Mouse (Mus musculus) liver, adult (tissue): ENCODE data around the gene Atp1a2.

ENCODE experiments used
- GATA4 ChIP-seq: IDR thresholded peaks from 2 replicates; pipeline ENCODE4 v1.6.1; 2014; ENCODE audit warnings: mild to moderate bottlenecking, low read length; ENCODE audit not compliant: insufficient replicate concordance

Gene Atp1a2

GRCm38 (mm10) chr1:172328461-172328860 is 30.6 kb upstream of the Atp1a2 start:
- TF ChIP-seq GATA4, result no peak

DNA sequence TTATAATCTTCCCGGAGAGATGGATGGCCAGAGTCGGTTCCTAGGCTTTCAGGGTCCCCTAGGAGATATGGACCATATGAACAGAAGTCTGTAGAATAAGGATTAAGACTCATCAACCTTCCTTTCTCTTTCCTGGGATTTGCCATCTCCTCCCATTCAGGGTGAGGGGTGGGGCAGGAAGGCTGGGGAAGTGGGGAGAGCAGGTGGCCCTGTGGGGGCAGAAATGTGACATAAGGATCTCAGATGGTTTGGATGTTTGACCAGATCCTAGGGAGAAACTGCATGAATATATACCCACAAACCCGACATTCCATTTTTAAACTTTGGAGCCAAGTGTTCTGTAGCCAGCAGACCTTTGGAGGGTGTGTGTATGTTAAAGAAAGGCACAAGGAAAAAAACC is 30.2 kb upstream of the Atp1a2 start:
- no peak for TF ChIP-seq GATA4

DNA sequence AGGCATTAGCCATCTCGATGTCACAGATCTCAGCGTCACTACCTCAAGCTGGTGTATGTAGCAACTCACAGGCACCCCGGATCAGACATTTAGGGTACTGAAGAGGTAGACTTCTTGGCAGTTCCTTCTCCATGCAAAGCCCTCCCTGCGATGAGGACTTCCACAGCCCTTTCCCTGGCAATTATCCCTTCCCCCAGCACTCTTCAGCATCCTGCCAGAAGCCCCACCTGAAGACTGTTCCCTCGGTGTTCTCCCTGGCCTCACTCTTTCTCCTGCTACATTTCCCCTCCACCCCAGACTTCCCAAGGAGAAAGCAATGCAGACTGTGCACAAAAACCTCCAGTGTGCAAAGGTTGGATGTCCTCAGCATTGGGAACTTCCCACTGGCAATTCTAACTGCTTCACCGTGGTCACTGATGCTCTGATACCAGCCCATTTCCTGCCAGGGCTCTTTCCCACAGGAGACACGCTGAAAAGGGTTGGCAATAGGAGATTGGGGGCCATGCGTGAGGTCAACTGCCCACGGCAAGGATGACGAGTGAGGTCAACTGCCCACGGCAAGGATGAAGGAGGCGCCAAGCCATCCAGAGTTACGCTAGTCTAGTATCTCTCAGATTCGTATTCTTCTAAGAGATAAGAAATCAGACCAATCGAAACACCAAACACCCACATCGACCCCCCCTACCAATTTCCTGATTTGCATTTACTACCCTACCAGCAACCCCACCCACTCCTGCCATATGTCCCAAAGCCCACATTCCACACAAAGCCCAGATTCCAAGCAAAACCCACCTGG is 29.5 kb upstream of the Atp1a2 start:
- no peak for TF ChIP-seq GATA4

GRCm38 (mm10) chr1:172326684-172327083 is 28.8 kb upstream of the Atp1a2 start:
- no peak for TF ChIP-seq GATA4

- no peak for TF ChIP-seq GATA4
Observed at GRCm38 (mm10) chr1:172325680-172326535, 28.0 kb upstream of the Atp1a2 start.

- no peak for TF ChIP-seq GATA4
Observed at GRCm38 (mm10) chr1:172324725-172325124, 26.9 kb upstream of the Atp1a2 start.

GRCm38 (mm10) chr1:172323801-172324359 is 26.0 kb upstream of the Atp1a2 start:
- TF ChIP-seq GATA4, result no peak

GRCm38 (mm10) chr1:172323298-172323697 is 25.4 kb upstream of the Atp1a2 start:
- no peak for TF ChIP-seq GATA4

GRCm38 (mm10) chr1:172322725-172323124 is 24.9 kb upstream of the Atp1a2 start:
- TF ChIP-seq GATA4, result no peak

DNA sequence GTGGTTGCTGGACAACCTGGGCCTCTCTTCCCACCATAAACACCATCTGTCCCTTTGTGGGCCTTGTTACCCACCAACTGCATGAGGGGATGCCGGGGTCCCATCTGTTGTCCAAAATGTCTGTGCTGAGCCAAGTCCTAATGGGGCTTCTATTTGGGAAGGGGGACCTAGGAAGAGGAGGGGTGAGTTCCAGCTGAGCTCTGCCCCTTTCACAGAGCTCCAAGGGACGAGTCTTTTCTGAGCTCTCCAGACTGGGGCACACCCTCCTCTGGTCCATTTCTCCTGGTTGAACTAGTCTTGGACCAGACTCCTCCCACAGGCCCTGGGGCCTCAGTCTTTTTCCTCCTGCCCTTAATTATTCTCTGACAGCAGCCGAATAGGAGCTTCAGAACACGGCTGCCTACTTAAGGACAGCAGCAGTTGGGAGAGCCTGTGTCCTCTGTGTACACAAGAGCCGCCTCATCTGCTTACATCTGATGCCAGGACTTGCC is 22.1 kb upstream of the Atp1a2 start:
- no peak for TF ChIP-seq GATA4

GRCm38 (mm10) chr1:172319346-172319745 is 21.5 kb upstream of the Atp1a2 start:
- TF ChIP-seq GATA4, result no peak

DNA sequence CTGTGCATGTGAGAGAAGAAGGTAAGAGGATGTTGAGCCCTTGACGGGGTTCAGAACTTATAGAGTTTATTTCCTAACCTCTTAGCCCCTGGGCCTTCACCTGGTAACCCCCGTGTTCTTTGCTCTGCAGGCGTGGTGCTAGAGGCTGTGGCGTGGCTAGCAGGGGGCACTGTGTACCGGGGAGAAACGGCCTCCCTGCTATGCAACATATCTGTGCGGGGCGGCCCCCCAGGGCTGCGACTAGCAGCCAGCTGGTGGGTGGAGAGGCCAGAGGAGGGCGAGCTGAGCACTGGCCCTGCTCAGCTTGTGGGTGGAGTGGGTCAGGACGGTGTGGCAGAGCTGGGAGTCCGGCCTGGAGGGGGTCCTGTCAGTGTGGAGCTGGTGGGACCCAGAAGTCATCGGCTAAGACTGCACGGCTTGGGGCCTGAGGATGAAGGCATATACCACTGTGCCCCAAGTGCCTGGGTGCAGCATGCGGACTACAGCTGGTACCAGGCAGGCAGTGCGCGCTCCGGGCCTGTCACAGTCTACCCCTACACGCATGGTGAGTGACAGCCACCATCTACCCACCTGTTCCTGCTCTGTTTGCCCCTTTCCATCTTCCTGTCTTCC is 20.7 kb upstream of the Atp1a2 start:
- TF ChIP-seq GATA4, result no peak

DNA sequence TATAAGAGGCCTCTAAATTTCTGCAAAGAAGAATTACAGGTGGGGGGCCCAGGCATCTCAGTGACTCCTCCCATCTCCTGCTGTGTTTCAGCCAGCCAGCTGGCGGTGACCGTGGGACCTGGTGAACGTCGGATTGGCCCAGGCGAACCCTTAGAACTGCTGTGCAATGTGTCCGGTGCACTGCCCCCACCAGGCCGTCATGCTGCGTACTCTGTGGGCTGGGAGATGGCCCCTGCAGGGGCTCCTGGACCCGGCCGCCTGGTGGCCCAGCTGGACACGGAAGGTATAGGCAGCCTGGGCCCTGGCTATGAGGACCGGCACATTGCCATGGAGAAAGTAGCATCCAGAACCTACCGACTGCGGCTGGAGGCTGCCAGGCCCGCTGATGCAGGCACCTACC is 20.1 kb upstream of the Atp1a2 start:
- no peak for TF ChIP-seq GATA4

DNA sequence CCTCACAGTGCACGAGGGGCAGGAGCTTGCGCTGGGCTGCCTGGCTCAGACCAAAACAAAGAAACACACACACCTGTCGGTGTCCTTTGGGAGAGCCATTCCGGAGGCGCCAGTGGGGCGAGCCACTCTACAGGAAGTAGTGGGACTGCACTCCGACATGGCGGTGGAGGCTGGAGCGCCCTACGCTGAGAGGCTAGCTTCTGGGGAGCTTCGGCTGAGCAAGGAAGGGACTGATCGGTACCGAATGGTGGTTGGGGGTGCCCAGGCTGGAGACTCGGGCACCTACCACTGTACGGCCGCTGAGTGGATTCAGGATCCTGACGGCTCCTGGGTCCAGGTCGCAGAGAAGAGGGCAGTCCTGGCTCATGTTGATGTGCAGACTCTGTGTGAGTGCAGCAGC is 19.6 kb upstream of the Atp1a2 start:
- TF ChIP-seq GATA4, result no peak

DNA sequence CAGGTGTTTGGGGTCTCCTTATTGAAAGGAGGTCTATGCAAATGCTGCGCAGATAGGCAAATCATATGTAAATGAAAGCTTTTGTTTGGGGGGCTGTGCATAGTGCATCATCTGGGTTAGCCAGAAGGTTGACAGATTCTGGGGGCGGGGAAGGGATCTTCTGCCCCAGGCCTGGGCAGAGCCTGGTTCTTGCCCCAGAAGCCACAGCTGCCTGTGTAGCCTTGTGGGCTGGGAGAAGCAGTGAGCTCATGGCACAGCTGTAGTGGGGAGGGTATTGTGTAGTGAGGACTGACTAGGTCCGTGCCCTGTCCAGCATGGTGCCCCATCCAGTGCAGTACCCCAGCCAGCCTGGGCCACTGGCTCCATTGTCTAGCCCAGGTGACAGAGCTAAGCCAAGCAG is 17.0 kb upstream of the Atp1a2 start:
- no peak for TF ChIP-seq GATA4
